Mouse (Mus musculus): ENCODE measurements around the gene Myo1d.

GRCm38 (mm10) chr11:80622233-80623037 is 157.4 kb downstream of the Myo1d start:
- TF ChIP-seq CTCF (IDR thresholded peaks at IDR 0.05; ENCODE audit: insufficient read depth, low read length) (no peak), POLR2A (IDR thresholded peaks at IDR 0.05; ENCODE audit: borderline replicate concordance, extremely low read depth, low read depth, low read length) (no peak)
